Mouse (Mus musculus) bone marrow, adult 2 months (tissue): ENCODE measurements around the gene D630039A03Rik.

ENCODE experiments used
- CTCF ChIP-seq: fragments of 200-500 bp; IDR thresholded peaks from 2 replicates; pipeline ENCODE4 v1.5.1; 2011; ENCODE audit warnings: low read length, control low read depth; ENCODE audit not compliant: control insufficient read depth, insufficient read depth
- POLR2A ChIP-seq: fragments of 200-500 bp; IDR thresholded peaks from 2 replicates; pipeline ENCODE4 v1.6.1; 2011; ENCODE audit warnings: low read depth, mild to moderate bottlenecking, control low read depth, low read length, borderline replicate concordance; ENCODE audit not compliant: control insufficient read depth

DNA sequence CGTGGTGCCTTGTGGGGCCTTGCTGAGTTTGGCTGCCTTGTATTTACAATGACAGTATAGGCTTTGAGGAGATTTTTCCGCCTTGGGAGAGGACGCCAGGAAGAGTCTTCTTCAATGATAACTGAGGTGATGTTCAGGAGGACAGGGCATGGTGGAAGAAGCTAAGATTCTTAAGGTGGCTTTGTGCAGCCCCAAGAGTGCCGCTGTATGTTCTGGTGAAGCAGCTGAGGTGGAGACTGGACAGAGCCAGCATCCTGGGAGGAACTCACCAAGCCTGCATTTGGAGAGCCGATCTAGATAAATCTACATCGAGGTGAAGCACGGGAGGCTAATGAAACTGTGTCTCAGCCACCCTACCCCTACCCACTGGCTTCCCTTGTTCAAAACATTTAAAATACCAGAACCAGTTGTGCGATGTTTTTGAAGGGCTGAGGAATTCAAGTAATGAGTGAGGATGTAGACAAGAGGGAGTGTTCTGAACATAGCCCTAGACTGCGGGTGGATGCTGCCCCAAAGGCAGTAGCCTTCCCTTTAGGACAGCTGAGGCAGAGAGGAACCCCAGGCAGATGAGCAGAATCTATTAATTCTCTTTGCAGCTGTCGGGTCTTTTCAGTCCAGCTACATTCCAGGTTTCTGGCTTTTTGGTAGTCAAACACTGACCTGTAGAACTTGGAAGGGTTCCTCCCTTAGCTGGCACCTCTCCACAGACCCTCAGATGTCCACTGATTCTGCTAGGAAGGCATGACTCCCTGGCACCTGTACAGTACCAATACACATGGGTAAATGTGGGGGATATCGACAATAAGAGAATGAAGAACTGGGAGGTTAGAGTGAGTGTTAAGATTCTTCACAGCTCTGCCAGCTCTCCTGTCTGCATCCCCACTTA is 41.3 kb upstream of the D630039A03Rik start:
- no peak for TF ChIP-seq POLR2A
- TF ChIP-seq CTCF: no peak
